Mouse (Mus musculus): Measurements from ENCODE around the gene Csde1.

Gene Csde1

GRCm38 (mm10) chr3:103020249-103020942 is at the start of gene Csde1:
TSS of gene Csde1 (plus strand) at chr3:103020426.
- DNase-seq (ENCODE audit: low spot score), result peak; percentile 95

- DNase-seq (ENCODE audit: low spot score), result no peak
These were observed 49.7 kb upstream of the Csde1 start for GRCm38 (mm10) chr3:102970508-102970907.

GRCm38 (mm10) chr3:102976906-102977305 is 43.3 kb upstream of the Csde1 start:
- no peak for DNase-seq (ENCODE audit: low spot score)

GRCm38 (mm10) chr3:102979550-102980348 is 40.5 kb upstream of the Csde1 start:
- no peak for DNase-seq (ENCODE audit: low spot score)

- no peak for DNase-seq (ENCODE audit: low spot score)
These were observed 39.9 kb upstream of the Csde1 start for GRCm38 (mm10) chr3:102980349-102980736.

GRCm38 (mm10) chr3:102991041-102991440 is 29.2 kb upstream of the Csde1 start:
- no peak for DNase-seq (ENCODE audit: low spot score)

GRCm38 (mm10) chr3:102992936-102993335 is 27.3 kb upstream of the Csde1 start:
- no peak for DNase-seq (ENCODE audit: low spot score)

GRCm38 (mm10) chr3:102995233-102995604 is 25.0 kb upstream of the Csde1 start:
- no peak for DNase-seq (ENCODE audit: low spot score)

GRCm38 (mm10) chr3:102995605-102996321 is 24.5 kb upstream of the Csde1 start, which contains the start of gene Sike1:
TSS of gene Sike1 (plus strand) at chr3:102995708.
- peak; percentile 83 for DNase-seq (ENCODE audit: low spot score)

- DNase-seq (ENCODE audit: low spot score), result no peak
These were observed 23.2 kb upstream of the Csde1 start for GRCm38 (mm10) chr3:102997036-102997435.

- no peak for DNase-seq (ENCODE audit: low spot score)
These were observed 22.6 kb upstream of the Csde1 start for GRCm38 (mm10) chr3:102997591-102997990.

GRCm38 (mm10) chr3:103001595-103001994 is 18.6 kb upstream of the Csde1 start:
- no peak for DNase-seq (ENCODE audit: low spot score)

- no peak for DNase-seq (ENCODE audit: low spot score)
These were observed 2.9 kb upstream of the Csde1 start for GRCm38 (mm10) chr3:103017350-103017749.

GRCm38 (mm10) chr3:103019462-103019861 is 764 bp upstream of the Csde1 start:
- DNase-seq (ENCODE audit: low spot score), result no peak

- DNase-seq (ENCODE audit: low spot score), result peak; percentile 84
These were observed 865 bp downstream of the Csde1 start for GRCm38 (mm10) chr3:103020943-103021638.

GRCm38 (mm10) chr3:103026174-103026573 is 5.9 kb downstream of the Csde1 start:
- no peak for DNase-seq (ENCODE audit: low spot score)

GRCm38 (mm10) chr3:103040285-103040684 is 20.1 kb downstream of the Csde1 start:
- DNase-seq (ENCODE audit: low spot score), result no peak

- no peak for DNase-seq (ENCODE audit: low spot score)
These were observed 20.7 kb downstream of the Csde1 start for GRCm38 (mm10) chr3:103040861-103041379.

GRCm38 (mm10) chr3:103056016-103056595 is 35.9 kb downstream of the Csde1 start:
- DNase-seq (ENCODE audit: low spot score), result no peak

GRCm38 (mm10) chr3:103057752-103058151 is 37.5 kb downstream of the Csde1 start:
- DNase-seq (ENCODE audit: low spot score), result no peak
